Mouse (Mus musculus): Measurements from ENCODE around the gene Hepacam.

Gene Hepacam

DNA sequence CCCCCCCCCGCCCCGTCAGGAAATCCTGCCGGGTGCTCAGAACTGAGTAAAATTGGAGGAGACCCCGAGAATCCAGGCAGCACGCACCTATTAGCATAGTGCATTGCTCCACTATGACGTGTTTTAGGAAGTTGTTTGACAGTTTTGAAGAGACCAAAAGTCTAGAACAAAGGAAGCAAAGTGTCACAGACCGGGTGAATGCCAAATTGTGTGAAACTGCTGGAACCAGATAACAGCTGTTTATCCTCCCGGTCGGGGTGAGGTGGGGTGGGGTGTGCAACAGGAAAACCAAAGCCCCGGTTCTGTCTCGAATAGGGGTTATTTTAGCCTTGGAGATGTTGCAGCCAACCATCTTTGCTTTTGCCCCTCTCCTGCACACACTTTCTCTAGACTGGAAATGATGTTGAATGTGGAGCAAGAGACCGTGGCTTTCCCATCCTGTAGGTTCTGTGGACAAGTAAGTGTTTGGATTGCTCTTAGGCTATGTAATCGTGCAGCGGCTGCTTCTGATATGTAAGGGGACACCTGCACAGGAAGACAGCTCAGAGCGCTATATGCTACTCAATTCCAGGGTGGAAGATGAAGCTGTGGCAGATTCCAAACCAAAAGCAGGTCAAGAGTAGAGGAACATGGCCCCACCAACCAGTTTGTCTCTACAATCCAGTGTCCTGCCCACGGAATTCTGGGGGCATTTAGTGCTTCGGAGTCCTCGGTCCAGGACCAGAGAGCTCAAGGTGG, 66.8 kb downstream of the Hepacam start:
- no peak for DNase-seq (ENCODE audit: low spot score in 2 of 2)

DNA sequence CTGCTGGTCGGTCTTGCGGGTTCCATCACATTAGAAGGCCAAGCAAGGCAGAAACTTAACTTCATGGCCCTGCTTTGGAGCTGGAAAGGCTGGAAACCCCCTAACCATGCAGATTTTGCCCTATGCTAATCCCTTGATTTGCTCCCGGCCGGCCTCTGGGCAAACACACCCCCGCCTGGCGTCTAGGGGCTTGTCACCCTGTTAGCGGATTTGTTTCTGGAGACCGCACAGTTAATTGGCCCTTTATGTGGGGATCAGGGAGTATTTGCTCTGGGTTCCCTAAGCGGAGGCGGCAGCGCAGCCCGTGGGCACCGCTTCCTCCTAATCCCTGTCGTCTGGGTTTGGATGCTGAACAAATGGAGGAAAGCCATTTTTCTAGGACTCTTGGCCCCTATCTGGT, 67.8 kb downstream of the Hepacam start:
- DNase-seq (ENCODE audit: low spot score in 2 of 2): no peak

DNA sequence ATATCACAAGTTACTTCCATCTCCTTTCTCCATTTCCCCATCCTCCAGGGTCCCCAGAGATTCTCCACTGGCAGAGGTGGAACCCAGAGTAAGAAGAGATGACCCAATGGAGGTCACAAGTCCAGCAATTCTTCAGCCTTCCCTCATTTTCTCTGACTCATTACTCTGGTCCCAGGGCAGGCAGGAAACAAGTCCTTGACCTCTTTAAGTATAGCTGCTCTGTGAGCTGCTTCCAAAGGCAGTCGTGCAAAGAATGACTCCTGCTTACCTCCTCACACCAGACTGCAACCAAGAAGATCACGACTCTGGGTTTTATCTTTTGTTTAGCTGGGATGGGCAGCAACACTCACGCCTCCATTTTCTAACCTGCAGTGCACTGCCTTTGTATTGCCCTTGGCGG, 68.5 kb downstream of the Hepacam start:
- no peak for DNase-seq (ENCODE audit: low spot score in 2 of 2)
